Mouse (Mus musculus) kidney, embryonic 16.5 days (tissue): ENCODE results near the gene Tubg2. TPM values are rescaled to one million over a fixed set of nuclear protein-coding genes. Genes with fewer than 3 reads are reported as not detected.

ENCODE experiments used
- ATAC-seq: fragments of 200-750 bp; cut with Nextera tagmentation; 2 replicates; pipeline ENCODE4 v1.8.0; 2017; ENCODE audit warnings: moderate TSS enrichment; ENCODE audit not compliant: low FRiP score, low TSS enrichment
- H3K27ac ChIP-seq: fragments of 300-500 bp; sonication (generic); 2 replicates; pipeline ENCODE4 v1.5.1; 2014; ENCODE audit warnings: low read length
- H3K27me3 ChIP-seq: fragments of 300-500 bp; sonication (generic); 2 replicates; pipeline ENCODE4 v1.6.1; 2014; ENCODE audit warnings: low read length, control low read depth, mixed read lengths; ENCODE audit not compliant: insufficient read depth
- H3K36me3 ChIP-seq: fragments of 300-500 bp; sonication (generic); 2 replicates; pipeline ENCODE4 v1.6.1; 2014; ENCODE audit warnings: low read length, control low read depth, mixed read lengths; ENCODE audit not compliant: insufficient read depth
- H3K4me1 ChIP-seq: fragments of 300-500 bp; sonication (generic); 2 replicates; pipeline ENCODE4 v1.6.1; 2014; ENCODE audit warnings: low read length, control low read depth, mixed read lengths; ENCODE audit not compliant: insufficient read depth
- H3K4me2 ChIP-seq: fragments of 300-500 bp; sonication (generic); replicated peaks from 2 replicates; pipeline ENCODE4 v1.6.1; 2014; ENCODE audit warnings: low read depth, low read length
- H3K4me3 ChIP-seq: fragments of 300-500 bp; sonication (generic); 2 replicates; pipeline ENCODE4 v1.5.1; 2014; ENCODE audit warnings: mild to moderate bottlenecking, low read length
- H3K9ac ChIP-seq: fragments of 300-500 bp; sonication (generic); replicated peaks from 2 replicates; pipeline ENCODE4 v1.6.1; 2014; ENCODE audit warnings: low read length
- H3K9me3 ChIP-seq: fragments of 300-500 bp; sonication (generic); 2 replicates; pipeline ENCODE4 v1.6.1; 2016; ENCODE audit warnings: low read length, control low read depth
- whole genome bisulfite sequencing: fragments of 180-500 bp; shearing (Covaris S2); extraction: QIAGEN DNeasy Blood & Tissue Kit; methylation state at CpG from one replicate; pipeline ENCODE4 v1.1.7; 2014; 5-methylcytosine and 5-hydroxymethylcytosine counted together
- polyA plus RNA-seq: library from polyadenylated mRNA; unstranded; fragments of >200 nt; fragmentation: Nextera tagmentation; extraction: Ambion mirVana; gene quantifications from 2 replicates; pipeline ENCODE4 v1.2.1, GENCODE M21; 2015

Tubg2 gene
- polyA plus RNA-seq, 1 experiment from 2014 or later, result 4.2 TPM

- Histone ChIP-seq H3K9ac (peak overlapping the region; percentile 48; the same call in 1 of the 2 replicates), H3K4me1 (peaks cover 51% of the 10 kb centered on the region)
Observed at GRCm38 (mm10) chr11:101163476-101164350, 8.0 kb downstream of the Tubg2 start.

GRCm38 (mm10) chr11:101164351-101164665 lies 8.6 kb downstream of the Tubg2 start:
- ATAC-seq, result no peak
- H3K27me3 ChIP-seq, result peaks cover 17% of the 10 kb centered on the region; the same call in 1 of the 2 replicates
- peak overlapping the region; percentile 48; the same call in 1 of the 2 replicates for H3K9ac ChIP-seq

More at GRCm38 (mm10) chr11:101163476-101164350, 8.0 kb downstream of the Tubg2 start:
- H3K27me3 ChIP-seq, result peaks cover 17% of the 10 kb centered on the region; the same call in 1 of the 2 replicates
- H3K36me3 ChIP-seq, result peaks cover 44% of the 10 kb centered on the region
- no peaks in the 10 kb centered on the region for H3K9me3 ChIP-seq
- peak overlapping the region; percentile 59 for H3K4me2 ChIP-seq
- H3K27ac ChIP-seq, result no peak overlapping the region
- H3K4me3 ChIP-seq, result peak overlapping the region; percentile 35
- 31% methylated on average over 48 of the region's 49 CpGs for WGBS
- 0 out of 2 replicates have a peak, but pooled peaks have one; percentile 3 for ATAC-seq

GRCm38 (mm10) chr11:101164677-101165580 lies 9.2 kb downstream of the Tubg2 start:
- peaks cover 17% of the 10 kb centered on the region; the same call in 1 of the 2 replicates for H3K27me3 ChIP-seq
- H3K36me3 ChIP-seq, result peaks cover 44% of the 10 kb centered on the region
- WGBS, result 33% methylated on average over 33 of the region's 35 CpGs
- 0 out of 2 replicates have a peak, but pooled peaks have one; percentile 27 for ATAC-seq
- no peak overlapping the region for H3K27ac ChIP-seq
- 0 out of 2 replicates have a peak overlapping the region, but pooled peaks have one; percentile 48 for H3K9ac ChIP-seq
- peaks cover 63% of the 10 kb centered on the region for H3K4me1 ChIP-seq
- H3K9me3 ChIP-seq, result no peaks in the 10 kb centered on the region
- H3K4me3 ChIP-seq, result 0 out of 2 replicates have a peak overlapping the region, but pooled peaks have one; percentile 35
- peak overlapping the region; percentile 59 for H3K4me2 ChIP-seq

More at GRCm38 (mm10) chr11:101164351-101164665, 8.6 kb downstream of the Tubg2 start:
- Histone ChIP-seq H3K36me3 (peaks cover 44% of the 10 kb centered on the region), H3K27ac (no peak overlapping the region), H3K4me1 (peaks cover 57% of the 10 kb centered on the region), H3K4me3 (peak overlapping the region; percentile 35), H3K9me3 (no peaks in the 10 kb centered on the region), H3K4me2 (peak overlapping the region; percentile 59)
- 22% methylated on average over 21 of the region's 21 CpGs for WGBS

- no peak overlapping the region for H3K9ac ChIP-seq
- no peak overlapping the region for H3K27ac ChIP-seq
- H3K36me3 ChIP-seq, result peaks cover 44% of the 10 kb centered on the region
- WGBS, result 67% methylated on average over 14 of the region's 14 CpGs
- no peaks in the 10 kb centered on the region for H3K9me3 ChIP-seq
- peaks cover 66% of the 10 kb centered on the region for H3K4me1 ChIP-seq
- ATAC-seq, result no peak
- no peak overlapping the region for H3K4me2 ChIP-seq
- peaks cover 17% of the 10 kb centered on the region; the same call in 1 of the 2 replicates for H3K27me3 ChIP-seq
- H3K4me3 ChIP-seq, result no peak overlapping the region
Observed at GRCm38 (mm10) chr11:101166357-101166756, 10.7 kb downstream of the Tubg2 start.

- WGBS, result 58% methylated on average over 19 of the region's 19 CpGs
- Histone ChIP-seq H3K9me3 (no peaks in the 10 kb centered on the region), H3K4me3 (no peak overlapping the region), H3K36me3 (peaks cover 36% of the 10 kb centered on the region), H3K27ac (no peak overlapping the region), H3K4me1 (peaks cover 69% of the 10 kb centered on the region), H3K27me3 (peaks cover 17% of the 10 kb centered on the region; the same call in 1 of the 2 replicates), H3K9ac (0 out of 2 replicates have a peak overlapping the region, but pooled peaks have one; percentile 1), H3K4me2 (0 out of 2 replicates have a peak overlapping the region, but pooled peaks have one; percentile 96)
- ATAC-seq, result no peak
Observed at GRCm38 (mm10) chr11:101167211-101167962, 11.7 kb downstream of the Tubg2 start.

GRCm38 (mm10) chr11:101167963-101168300 lies 12.2 kb downstream of the Tubg2 start:
- Histone ChIP-seq H3K9me3 (no peaks in the 10 kb centered on the region), H3K4me2 (peak overlapping the region; percentile 96), H3K4me3 (peak overlapping the region; percentile 77; the same call in 1 of the 2 replicates), H3K9ac (0 out of 2 replicates have a peak overlapping the region, but pooled peaks have one; percentile 1), H3K27me3 (peaks cover 17% of the 10 kb centered on the region; the same call in 1 of the 2 replicates), H3K27ac (no peak overlapping the region), H3K4me1 (peaks cover 71% of the 10 kb centered on the region), H3K36me3 (peaks cover 36% of the 10 kb centered on the region)
- ATAC-seq, result no peak
- 50% methylated on average over 8 of the region's 8 CpGs for WGBS

GRCm38 (mm10) chr11:101168301-101168980 lies 12.7 kb downstream of the Tubg2 start:
- Histone ChIP-seq H3K4me3 (peak overlapping the region; percentile 77), H3K36me3 (peaks cover 33% of the 10 kb centered on the region), H3K9me3 (no peaks in the 10 kb centered on the region), H3K27ac (no peak overlapping the region), H3K27me3 (peaks cover 15% of the 10 kb centered on the region; the same call in 1 of the 2 replicates), H3K4me2 (peak overlapping the region; percentile 96), H3K4me1 (peaks cover 71% of the 10 kb centered on the region), H3K9ac (peak overlapping the region; percentile 76; the same call in 1 of the 2 replicates)
- no peak for ATAC-seq
- 57% methylated on average over 18 of the region's 18 CpGs for WGBS

- Histone ChIP-seq H3K9ac (peak overlapping the region; percentile 76), H3K4me3 (peak overlapping the region; percentile 77), H3K36me3 (peaks cover 22% of the 10 kb centered on the region), H3K4me2 (peak overlapping the region; percentile 96), H3K27me3 (peaks cover 18% of the 10 kb centered on the region; the same call in 1 of the 2 replicates), H3K27ac (peak overlapping the region; percentile 92; the same call in 1 of the 2 replicates), H3K4me1 (peaks cover 71% of the 10 kb centered on the region), H3K9me3 (no peaks in the 10 kb centered on the region)
- ATAC-seq, result no peak
- WGBS, result 13% methylated on average over 16 of the region's 17 CpGs
Observed at GRCm38 (mm10) chr11:101169301-101170107, 13.8 kb downstream of the Tubg2 start.
